Mouse (Mus musculus) ES-CJ7 (cell line): ENCODE data around the gene Hmgb1.
"Not testable (repeated sequence)": the region's sequence is repeated elsewhere in the genome, so short reads cannot be mapped to it uniquely, and the experiment has no call there.

Source experiments
- DNase-seq: peaks from one replicate; pipeline ENCODE4 v3.0.0; 2011; ENCODE audit warnings: low read depth, low spot score

Gene Hmgb1

DNA sequence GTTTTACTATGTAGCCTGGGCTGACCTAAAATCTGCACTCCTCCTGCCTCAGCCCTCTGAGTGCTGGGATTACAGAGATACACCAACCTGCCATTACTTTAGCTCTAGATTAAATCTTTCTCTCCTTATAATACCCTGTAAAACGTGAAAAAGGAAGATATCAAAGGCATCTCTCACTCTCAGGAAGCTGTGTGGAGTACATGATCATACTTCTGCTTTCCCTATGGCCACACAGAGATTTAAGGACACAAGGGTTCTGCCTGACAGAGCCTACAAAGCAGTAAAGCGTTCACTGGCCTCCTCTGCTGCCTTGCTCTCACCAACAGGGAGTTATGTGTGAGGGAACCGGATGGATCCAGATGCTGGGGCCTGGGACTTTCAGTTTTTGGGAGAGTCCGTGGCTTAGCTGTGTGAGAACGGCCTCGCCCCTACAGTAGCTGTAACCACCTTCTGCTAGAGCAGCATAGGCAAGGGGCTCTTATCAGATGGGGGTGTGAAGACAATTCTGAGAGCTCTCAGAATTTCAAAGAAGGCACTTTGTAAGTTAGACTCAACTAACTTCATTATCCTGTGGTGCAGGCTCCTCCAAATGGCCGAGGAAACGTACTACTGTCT, 36.8 kb downstream of the Hmgb1 start:
- DNase-seq = no peak

DNA sequence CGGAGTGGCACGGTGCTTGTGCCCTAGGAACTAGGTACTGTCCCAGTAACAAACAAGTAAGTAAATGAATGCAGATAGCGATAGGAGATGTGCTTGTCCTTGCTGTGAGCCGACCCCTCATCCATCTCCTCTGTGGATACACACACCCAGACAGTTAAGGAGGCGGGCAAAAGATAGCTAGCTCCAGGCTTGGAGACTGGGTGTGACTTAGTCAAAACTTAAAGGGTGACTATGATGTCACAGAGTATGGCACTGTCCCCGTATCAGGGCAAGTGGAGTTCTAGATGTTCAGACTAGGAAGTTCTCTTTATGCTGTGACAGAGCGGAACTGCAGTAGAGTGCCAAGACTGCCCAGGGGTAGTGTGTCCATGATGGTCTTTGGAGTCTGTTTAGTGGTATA, 37.6 kb downstream of the Hmgb1 start:
- DNase-seq = no peak

GRCm38 (mm10) chr5:149143766-149144375, 40.4 kb downstream of the Hmgb1 start:
- DNase-seq = no peak

DNA sequence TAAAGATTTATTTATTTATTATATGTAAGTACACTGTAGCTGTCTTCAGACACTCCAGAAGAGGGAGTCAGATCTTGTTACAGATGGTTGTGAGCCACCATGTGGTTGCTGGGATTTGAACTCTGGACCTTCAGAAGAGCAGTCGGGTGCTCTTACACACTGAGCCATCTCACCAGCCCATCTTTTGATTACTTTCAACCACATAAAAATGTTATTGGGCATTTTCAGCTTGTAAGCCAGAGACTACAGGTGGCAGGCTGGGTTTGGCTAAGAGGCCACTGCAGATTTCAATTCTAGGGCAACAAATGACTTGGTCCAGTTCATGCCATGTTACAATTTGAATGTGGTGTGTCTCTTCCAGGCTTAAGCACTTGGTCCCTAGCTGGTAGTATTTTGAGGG, 43.1 kb downstream of the Hmgb1 start:
- not testable (repeated sequence) for DNase-seq

- peak; percentile 78 for DNase-seq
Observed at GRCm38 (mm10) chr5:149140336-149140735, 44.0 kb downstream of the Hmgb1 start.

- DNase-seq = not testable (repeated sequence)
Observed at GRCm38 (mm10) chr5:149138087-149138486, 46.2 kb downstream of the Hmgb1 start.

DNA sequence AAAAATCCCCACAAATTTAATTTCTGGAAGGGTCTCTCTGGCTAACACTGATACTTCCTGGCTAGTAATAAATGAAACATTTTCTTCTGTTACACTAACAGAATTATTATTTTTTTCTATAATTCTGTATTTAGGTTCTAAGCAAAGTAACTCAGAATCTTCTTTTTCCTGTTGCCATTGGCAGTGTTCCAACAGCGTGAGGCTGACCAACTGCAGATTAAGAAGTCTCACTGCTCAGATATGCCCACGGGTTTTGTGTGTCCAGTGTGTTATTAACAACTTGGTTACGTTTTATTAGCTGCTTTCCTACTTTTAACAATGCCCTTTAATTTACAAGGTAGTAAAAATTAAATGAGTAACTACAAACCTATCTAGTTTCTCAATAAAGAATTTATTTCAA, 46.8 kb downstream of the Hmgb1 start:
- DNase-seq = no peak

- DNase-seq = no peak
Observed at GRCm38 (mm10) chr5:149136933-149137365, 47.3 kb downstream of the Hmgb1 start.

DNA sequence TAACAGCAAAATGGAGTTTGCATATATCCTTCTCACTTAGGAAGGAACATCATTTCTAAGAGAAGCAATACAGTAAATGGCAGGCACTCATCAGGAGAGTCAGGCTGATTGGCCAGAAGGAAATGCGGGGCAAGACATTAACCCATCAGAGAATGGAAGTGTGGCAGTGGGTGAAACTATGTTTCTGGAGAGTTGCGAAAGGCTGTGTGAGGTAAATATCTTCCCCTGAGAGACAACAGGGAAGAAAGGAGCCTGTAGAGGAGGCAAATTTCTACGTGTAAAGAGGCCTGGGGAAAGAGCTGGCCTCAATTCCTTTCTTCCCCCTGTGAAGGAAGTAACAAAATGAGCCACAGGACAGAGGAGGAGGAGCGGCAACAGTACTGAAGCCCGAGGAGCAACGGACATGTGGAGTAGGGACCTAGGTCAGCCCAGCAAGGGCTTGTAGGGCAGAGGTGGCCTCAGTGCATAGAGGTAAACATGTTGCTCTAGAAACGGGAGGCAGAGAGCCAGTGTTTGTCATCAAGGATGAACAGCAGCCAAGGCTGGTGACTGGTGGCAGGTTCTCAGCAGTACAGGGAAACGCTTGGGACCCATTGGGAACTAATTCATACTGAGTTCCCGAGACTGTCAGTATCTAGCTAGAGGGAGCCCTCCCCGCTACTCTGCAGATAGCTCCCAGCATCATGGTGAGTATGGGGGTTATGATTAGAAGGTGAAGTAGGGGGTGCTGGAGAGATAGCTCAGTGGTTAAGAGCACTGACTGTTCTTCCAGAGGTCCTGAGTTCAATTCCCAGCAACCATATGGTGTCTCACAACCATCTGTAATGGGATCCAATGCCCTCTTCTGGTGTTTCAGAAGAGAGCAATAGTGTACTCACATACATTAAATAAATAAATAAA, 48.6 kb downstream of the Hmgb1 start:
- DNase-seq = no peak

DNA sequence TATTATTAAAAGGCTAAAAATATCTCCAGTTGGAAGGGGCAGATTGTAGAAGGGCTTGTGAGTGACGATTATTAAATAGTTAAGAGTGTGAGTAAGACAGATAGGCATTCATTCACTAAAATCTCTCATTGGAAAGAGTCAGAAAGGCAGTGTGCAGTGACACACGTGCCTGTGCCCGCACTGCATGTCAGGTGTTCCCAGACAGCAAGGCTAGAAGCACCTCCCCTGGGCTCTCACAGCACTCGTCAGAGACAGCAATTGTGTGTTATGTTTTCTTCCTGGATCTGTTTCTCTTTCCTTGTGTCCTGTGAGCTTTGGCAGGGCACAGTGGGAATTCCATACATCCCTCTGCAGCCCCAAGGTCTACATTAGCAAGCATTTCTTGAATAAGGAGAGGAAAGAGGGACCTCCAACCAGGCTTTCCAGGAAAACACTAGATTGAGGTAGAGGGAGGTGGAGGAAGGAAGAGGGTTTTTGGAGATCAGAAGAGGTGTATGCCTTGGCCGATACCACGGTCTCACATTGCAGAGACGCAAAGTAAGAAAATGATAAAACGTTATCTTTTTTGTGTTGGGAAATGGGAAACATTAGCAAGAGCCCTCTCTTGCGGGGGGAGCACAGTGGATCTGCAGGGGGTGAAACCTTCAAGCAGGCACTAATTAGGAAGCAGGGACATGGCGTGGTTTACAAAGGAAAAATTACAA, 49.4 kb downstream of the Hmgb1 start:
- DNase-seq = no peak

GRCm38 (mm10) chr5:149128473-149128872, 55.8 kb downstream of the Hmgb1 start:
- no peak for DNase-seq

GRCm38 (mm10) chr5:149123795-149124194, 60.5 kb downstream of the Hmgb1 start:
- DNase-seq = no peak

GRCm38 (mm10) chr5:149119341-149119881, 64.9 kb downstream of the Hmgb1 start:
- DNase-seq = no peak

DNA sequence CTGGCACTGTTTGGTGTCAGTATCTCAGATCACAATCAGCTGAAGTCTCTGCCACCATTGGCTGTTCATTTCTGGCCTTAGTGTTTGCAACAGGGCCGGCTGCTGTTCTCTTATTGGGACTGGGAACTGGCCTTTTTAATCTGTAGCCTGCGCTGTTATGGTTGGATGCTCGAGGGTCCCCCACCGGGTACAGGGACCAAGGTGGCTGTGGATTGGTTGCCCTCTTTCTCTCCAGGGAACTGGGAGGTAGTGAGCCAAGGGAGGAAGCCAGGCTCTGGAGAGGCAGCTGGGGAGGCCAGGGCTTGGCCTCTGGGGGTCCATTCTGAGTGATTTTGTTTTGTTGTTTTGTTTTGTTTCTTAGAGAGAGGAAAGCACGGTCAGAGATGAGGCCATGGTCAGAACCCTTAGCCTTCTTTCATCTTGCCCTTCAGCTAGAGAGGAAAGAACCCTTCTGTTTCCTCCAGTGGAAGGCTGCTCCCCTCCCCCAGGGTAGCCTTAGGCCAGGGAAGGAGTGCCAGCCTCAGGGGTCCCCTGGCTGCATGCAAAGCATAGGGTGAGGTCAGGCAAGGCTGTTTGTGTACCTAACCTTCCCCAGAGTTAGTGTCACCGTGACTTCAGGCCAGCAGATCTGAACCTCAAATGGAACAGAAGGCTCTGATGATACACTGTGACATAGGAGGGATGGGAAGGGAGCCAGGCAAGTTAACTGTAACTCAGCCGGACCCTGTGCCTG, 66.3 kb downstream of the Hmgb1 start:
- DNase-seq = peak; percentile 24

DNA sequence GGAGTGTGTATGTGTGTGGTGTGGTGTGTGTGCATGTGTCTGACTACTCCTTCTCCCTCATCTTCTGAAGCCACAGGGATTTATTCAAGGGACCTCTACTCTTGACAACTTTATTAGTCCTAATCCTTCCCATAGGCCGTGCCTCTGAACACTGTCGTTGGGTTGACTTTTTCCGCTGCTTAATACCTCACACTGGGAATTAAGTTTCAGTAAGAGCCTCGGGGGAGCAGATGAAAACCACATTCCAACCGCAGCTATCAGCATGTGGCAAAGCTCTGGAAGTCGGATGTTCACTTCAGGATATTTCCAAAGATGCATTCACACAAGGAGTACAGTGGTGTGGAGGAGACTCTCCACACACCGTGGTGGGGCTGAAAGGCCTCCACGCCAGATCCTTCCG, 69.7 kb downstream of the Hmgb1 start:
- no peak for DNase-seq

DNA sequence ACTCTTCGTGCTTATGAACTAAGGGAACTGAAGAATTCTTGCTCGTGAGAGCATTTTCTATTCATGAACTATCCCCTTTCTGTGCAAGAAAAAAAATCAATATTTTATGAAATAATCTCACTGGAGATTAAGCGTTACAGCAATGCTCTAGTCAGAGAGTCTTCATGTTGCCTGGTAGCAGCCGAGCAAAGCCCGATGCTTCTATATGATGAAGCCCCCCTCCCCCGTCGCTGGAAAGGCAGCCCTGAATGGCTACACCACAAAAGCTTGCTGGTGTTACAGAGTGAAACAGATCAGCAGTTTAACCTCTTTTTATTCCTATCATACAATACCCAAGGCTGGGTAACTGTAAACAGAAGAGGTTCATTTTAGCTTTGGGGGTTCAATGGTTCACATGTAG, 70.3 kb downstream of the Hmgb1 start:
- DNase-seq = no peak

- DNase-seq = peak; percentile 61
Observed at GRCm38 (mm10) chr5:149113439-149113838, 70.8 kb downstream of the Hmgb1 start.

GRCm38 (mm10) chr5:149112559-149112958, 71.7 kb downstream of the Hmgb1 start:
- peak; percentile 96 for DNase-seq

DNA sequence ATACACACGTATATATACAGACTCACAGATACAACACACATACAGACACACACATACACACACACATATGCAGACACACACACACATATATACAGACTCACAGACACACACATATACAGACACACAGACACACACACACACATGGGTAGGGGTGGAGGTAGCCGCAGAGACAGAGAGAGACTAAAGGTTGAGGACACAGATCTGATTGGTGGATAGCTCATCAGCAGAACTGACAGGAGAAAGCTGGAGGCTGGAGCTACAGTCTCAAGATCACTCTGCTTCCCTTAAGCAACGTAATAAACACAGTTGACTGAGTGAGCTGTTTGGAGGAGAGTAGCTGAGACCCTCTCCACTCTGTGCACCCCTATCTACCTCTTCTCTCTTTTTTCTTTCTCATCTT, 75.1 kb downstream of the Hmgb1 start:
- no peak for DNase-seq

GRCm38 (mm10) chr5:149108178-149108577, 76.1 kb downstream of the Hmgb1 start:
- no peak for DNase-seq

DNA sequence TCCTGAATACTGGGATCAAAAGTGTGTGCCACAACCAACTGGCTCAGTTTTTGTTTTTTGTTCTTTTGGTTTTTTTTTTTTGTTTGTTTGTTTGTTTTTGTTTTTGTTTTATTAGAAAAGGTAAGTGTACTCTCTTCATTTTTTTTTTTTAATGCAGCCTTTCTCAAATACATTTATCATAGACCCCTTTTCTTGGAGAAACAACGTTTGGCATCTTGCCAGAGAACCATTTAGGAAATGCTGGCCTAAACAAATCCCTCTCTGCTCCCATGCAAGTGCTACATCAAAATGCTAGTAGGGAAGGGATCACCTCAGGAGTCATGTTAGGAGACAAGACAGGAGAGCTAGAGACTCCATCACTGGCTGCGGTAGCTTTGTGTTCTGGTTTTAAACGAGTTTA, 76.7 kb downstream of the Hmgb1 start:
- no peak for DNase-seq
